Mouse (Mus musculus): ENCODE data around the gene Arhgef2. TPM values are rescaled to one million over a fixed set of nuclear protein-coding genes. Genes with fewer than 3 reads are reported as not detected.

Arhgef2 gene
- polyA plus RNA-seq, 1 experiment: 210 TPM

- H3K27ac ChIP-seq (ENCODE audit: insufficient read depth, low read length): no peak overlapping the region
- no peak overlapping the region for H3K4me3 ChIP-seq (ENCODE audit: insufficient read depth, low read length)
- TF ChIP-seq CTCF (IDR thresholded peaks at IDR 0.05; ENCODE audit: borderline replicate concordance, insufficient read depth, low read length) (no peak), POLR2A (IDR thresholded peaks at IDR 0.05; ENCODE audit: low read depth, low read length) (no peak)
- peaks cover 5% of the 10 kb centered on the region for H3K4me1 ChIP-seq (ENCODE audit: control insufficient read depth, insufficient read depth, low read length)
Observed at GRCm38 (mm10) chr3:88653516-88654370, 48.0 kb downstream of the Arhgef2 start.

DNA sequence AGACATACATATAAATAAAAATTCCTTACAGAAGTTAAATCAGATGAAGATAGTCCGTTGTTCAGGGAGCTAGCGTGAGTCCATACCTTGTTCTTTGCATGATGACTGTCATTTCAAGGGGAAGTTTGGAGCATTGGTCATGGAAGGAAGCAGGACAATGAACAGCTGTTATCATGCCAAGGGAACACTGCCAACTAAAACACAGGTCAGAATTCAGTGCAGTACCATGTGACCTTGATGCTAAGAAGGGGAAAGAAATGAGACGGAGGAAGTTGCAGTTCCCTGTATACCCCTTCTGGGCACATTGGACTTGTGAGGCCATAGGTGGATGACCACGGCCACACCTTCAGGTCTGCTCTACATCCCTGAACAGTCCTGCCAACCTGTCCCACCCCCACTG, 48.9 kb downstream of the Arhgef2 start:
- TF ChIP-seq CTCF (IDR thresholded peaks at IDR 0.05; ENCODE audit: borderline replicate concordance, insufficient read depth, low read length) (no peak), POLR2A (IDR thresholded peaks at IDR 0.05; ENCODE audit: low read depth, low read length) (no peak)
- no peak overlapping the region for H3K4me3 ChIP-seq (ENCODE audit: insufficient read depth, low read length)
- peaks cover 5% of the 10 kb centered on the region for H3K4me1 ChIP-seq (ENCODE audit: control insufficient read depth, insufficient read depth, low read length)
- no peak overlapping the region for H3K27ac ChIP-seq (ENCODE audit: insufficient read depth, low read length)

- TF ChIP-seq CTCF (IDR thresholded peaks at IDR 0.05; ENCODE audit: borderline replicate concordance, insufficient read depth, low read length) (no peak), POLR2A (IDR thresholded peaks at IDR 0.05; ENCODE audit: low read depth, low read length) (no peak)
- Histone ChIP-seq H3K27ac (ENCODE audit: insufficient read depth, low read length) (no peak overlapping the region), H3K4me1 (ENCODE audit: control insufficient read depth, insufficient read depth, low read length) (peaks cover 5% of the 10 kb centered on the region), H3K4me3 (ENCODE audit: insufficient read depth, low read length) (no peak overlapping the region)
Observed at GRCm38 (mm10) chr3:88655619-88656018, 49.9 kb downstream of the Arhgef2 start.

DNA sequence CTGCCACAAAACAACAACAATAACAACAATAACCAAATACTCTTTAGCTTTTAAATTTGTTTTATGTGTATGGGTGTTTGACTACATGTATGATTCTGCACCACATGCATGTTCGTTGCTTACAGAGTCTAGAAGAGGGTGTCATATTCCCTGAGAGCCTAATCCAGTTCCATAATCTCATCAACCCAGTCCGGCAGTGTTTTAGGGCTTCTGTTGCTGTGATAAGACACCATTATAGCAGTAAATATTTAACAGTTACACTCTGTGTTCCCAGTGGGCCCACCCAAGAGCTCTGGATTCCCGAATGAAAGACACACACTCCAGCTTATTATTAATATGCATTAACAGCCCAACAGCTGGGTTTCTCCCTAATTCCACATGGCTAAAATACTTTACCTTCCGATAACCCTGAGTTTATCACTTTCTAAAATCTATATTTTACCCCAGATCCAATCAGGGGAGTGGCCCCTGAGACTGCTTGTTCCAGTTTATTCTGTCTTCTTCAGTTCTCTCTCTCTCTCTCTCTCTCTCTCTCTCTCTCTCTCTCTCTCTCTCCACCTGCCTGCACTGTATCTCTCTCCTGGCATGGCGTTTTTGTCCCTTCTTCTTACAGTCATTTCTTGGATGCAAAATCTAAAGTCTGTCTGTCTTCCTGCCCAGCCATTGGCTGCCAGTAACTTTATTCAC, 52.8 kb downstream of the Arhgef2 start:
- Histone ChIP-seq H3K27ac (ENCODE audit: insufficient read depth, low read length) (no peak overlapping the region), H3K4me3 (ENCODE audit: insufficient read depth, low read length) (no peak overlapping the region), H3K4me1 (ENCODE audit: control insufficient read depth, insufficient read depth, low read length) (peaks cover 5% of the 10 kb centered on the region)
- no peak for TF ChIP-seq POLR2A (IDR thresholded peaks at IDR 0.05; ENCODE audit: low read depth, low read length)
- TF ChIP-seq CTCF (IDR thresholded peaks at IDR 0.05; ENCODE audit: borderline replicate concordance, insufficient read depth, low read length): no peak

DNA sequence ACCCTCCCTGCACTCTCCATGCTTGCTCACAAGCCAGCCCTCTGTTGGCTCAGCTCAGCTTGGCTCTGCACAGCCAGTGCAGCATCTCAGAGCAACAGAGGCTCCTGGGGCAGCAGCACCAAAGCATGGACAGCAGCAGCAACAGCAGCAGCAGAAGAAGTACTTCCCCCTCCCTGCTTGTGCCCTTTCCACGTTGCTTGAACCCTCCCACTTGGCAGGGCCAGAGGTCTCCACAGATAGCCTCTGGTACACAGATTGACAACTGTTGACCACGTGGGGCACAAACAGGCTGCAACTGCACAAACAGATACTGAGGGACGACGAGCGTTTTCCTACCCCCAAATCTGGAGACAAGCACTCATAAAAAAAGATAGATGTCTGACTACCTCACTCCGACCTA, 54.0 kb downstream of the Arhgef2 start:
- H3K4me1 ChIP-seq (ENCODE audit: control insufficient read depth, insufficient read depth, low read length): no peaks in the 10 kb centered on the region
- no peak overlapping the region for H3K27ac ChIP-seq (ENCODE audit: insufficient read depth, low read length)
- no peak overlapping the region for H3K4me3 ChIP-seq (ENCODE audit: insufficient read depth, low read length)
- no peak for TF ChIP-seq CTCF (IDR thresholded peaks at IDR 0.05; ENCODE audit: borderline replicate concordance, insufficient read depth, low read length)
- TF ChIP-seq POLR2A (IDR thresholded peaks at IDR 0.05; ENCODE audit: low read depth, low read length): no peak

DNA sequence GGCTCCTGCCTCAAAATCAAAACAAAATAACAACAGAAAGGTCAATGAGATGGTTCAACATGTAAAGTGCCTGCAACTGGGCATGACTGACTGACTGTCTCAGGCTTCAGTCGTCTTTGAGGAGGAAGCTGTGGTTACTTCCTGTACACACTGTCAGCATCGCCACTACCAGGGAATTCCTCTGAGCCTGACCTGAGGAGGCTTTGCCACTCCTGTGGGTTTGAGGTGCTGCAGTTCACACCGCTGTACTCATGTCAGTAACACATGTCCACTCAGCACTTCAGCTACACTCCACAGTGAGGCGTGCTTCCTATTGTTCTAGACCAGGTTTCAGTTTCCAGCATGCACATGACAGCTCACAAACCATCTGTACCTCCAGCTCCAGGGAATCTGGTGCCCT, 58.3 kb downstream of the Arhgef2 start:
- TF ChIP-seq POLR2A (IDR thresholded peaks at IDR 0.05; ENCODE audit: low read depth, low read length): no peak
- TF ChIP-seq CTCF (IDR thresholded peaks at IDR 0.05; ENCODE audit: borderline replicate concordance, insufficient read depth, low read length): no peak
- no peak overlapping the region for H3K4me3 ChIP-seq (ENCODE audit: insufficient read depth, low read length)
- no peaks in the 10 kb centered on the region for H3K4me1 ChIP-seq (ENCODE audit: control insufficient read depth, insufficient read depth, low read length)
- no peak overlapping the region for H3K27ac ChIP-seq (ENCODE audit: insufficient read depth, low read length)

GRCm38 (mm10) chr3:88677399-88677798, 71.6 kb downstream of the Arhgef2 start:
- TF ChIP-seq CTCF (IDR thresholded peaks at IDR 0.05; ENCODE audit: borderline replicate concordance, insufficient read depth, low read length) (peak; percentile 18; the same call in 1 of the 2 replicates), POLR2A (IDR thresholded peaks at IDR 0.05; ENCODE audit: low read depth, low read length) (no peak)
- Histone ChIP-seq H3K4me1 (ENCODE audit: control insufficient read depth, insufficient read depth, low read length) (no peaks in the 10 kb centered on the region), H3K4me3 (ENCODE audit: insufficient read depth, low read length) (peak overlapping the region; percentile 12; the same call in 1 of the 2 replicates), H3K27ac (ENCODE audit: insufficient read depth, low read length) (no peak overlapping the region)

DNA sequence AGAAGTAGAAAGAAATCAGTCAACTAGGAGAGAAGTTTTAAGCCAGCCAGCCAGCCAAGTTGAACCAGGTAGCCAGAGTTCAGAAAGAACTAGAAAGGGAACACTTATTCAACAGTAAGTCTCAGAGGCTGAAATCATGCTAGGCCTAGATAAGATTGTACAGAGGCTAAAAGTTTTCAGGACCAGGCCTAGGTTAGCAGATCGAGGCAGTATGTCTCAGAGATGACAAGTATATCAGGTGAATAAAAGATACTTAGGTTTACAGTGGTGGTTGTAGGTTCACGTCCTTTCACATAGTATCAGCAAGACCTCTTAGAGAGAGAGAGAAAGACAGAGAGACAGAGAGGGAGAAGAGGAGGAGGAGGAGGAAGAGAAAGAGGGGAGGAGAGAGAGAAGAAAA, 78.0 kb downstream of the Arhgef2 start:
- TF ChIP-seq POLR2A (IDR thresholded peaks at IDR 0.05; ENCODE audit: low read depth, low read length) (no peak), CTCF (IDR thresholded peaks at IDR 0.05; ENCODE audit: borderline replicate concordance, insufficient read depth, low read length) (no peak)
- Histone ChIP-seq H3K4me1 (ENCODE audit: control insufficient read depth, insufficient read depth, low read length) (peaks cover 3% of the 10 kb centered on the region), H3K27ac (ENCODE audit: insufficient read depth, low read length) (no peak overlapping the region), H3K4me3 (ENCODE audit: insufficient read depth, low read length) (no peak overlapping the region)

DNA sequence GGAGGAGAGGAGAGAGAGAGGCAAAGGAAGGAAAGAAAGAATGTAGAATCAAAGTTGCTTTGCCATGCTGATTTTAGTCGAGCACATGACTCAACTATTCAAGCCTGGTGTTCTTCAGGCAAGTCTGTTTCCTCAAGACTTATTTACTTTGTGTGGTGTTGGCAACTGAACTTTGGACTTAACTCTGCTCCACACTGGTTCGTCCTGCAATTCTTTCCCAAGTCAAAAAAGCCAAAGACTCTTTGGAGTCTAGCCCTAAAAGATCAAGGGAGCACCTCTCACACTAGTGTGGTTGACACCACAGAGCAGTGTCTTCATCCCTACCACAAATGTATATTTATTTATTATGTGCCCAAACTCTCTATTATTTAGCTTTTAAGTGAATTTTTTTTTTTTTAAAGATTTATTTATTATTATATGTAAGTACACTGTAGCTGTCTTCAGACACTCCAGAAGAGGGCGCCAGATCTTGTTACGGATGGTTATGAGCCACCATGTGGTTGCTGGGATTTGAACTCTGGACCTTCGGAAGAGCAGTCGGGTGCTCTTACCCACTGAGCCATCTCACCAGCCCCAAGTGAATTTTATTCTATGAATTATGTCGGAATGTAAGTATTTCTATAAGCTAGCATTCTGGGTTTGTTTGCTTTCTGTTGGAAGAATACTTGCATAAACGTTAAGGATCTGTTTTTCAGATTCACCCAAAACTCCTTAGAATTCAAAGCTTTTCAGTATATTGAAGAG, 78.6 kb downstream of the Arhgef2 start:
- no peak overlapping the region for H3K4me3 ChIP-seq (ENCODE audit: insufficient read depth, low read length)
- H3K27ac ChIP-seq (ENCODE audit: insufficient read depth, low read length): peak overlapping the region; percentile 84
- no peak for TF ChIP-seq CTCF (IDR thresholded peaks at IDR 0.05; ENCODE audit: borderline replicate concordance, insufficient read depth, low read length)
- TF ChIP-seq POLR2A (IDR thresholded peaks at IDR 0.05; ENCODE audit: low read depth, low read length): no peak
- H3K4me1 ChIP-seq (ENCODE audit: control insufficient read depth, insufficient read depth, low read length): peaks cover 3% of the 10 kb centered on the region

All from embryonic fibroblast, embryonic 13.5 days (primary cell).